Mouse (Mus musculus) 416B (cell line): Measurements from ENCODE around the gene Rbm26.

Experiments
- DNase-seq: peaks from one replicate; pipeline ENCODE4 v3.0.0; 2011; ENCODE audit warnings: low read depth

The Rbm26 gene

GRCm38 (mm10) chr14:105085332-105085993 is 91.7 kb downstream of the Rbm26 start:
- no peak for DNase-seq

- no peak for DNase-seq
Measured at GRCm38 (mm10) chr14:105084757-105085330, 92.3 kb downstream of the Rbm26 start.

- no peak for DNase-seq
Measured at GRCm38 (mm10) chr14:105084106-105084505, 93.0 kb downstream of the Rbm26 start.

- no peak for DNase-seq
Measured at GRCm38 (mm10) chr14:105074776-105075175, 102.4 kb downstream of the Rbm26 start.

GRCm38 (mm10) chr14:105074376-105074775 is 102.8 kb downstream of the Rbm26 start:
- DNase-seq, result no peak

- DNase-seq, result no peak
Measured at GRCm38 (mm10) chr14:105071010-105071509, 106.1 kb downstream of the Rbm26 start.

GRCm38 (mm10) chr14:105070258-105071009 is 106.7 kb downstream of the Rbm26 start:
- DNase-seq, result no peak

GRCm38 (mm10) chr14:105068060-105068459 is 109.1 kb downstream of the Rbm26 start:
- DNase-seq, result no peak

GRCm38 (mm10) chr14:105064243-105064642 is 112.9 kb downstream of the Rbm26 start:
- DNase-seq, result no peak

- DNase-seq, result no peak
Measured at GRCm38 (mm10) chr14:105061230-105061629, 115.9 kb downstream of the Rbm26 start.

GRCm38 (mm10) chr14:105057934-105058333 is 119.2 kb downstream of the Rbm26 start:
- DNase-seq, result no peak
